Mouse (Mus musculus) intestine, embryonic 14.5 days (tissue): ENCODE data around the gene Spaca7. TPM values are rescaled to one million over a fixed set of nuclear protein-coding genes. Genes with fewer than 3 reads are reported as not detected.

Experiments used
- ATAC-seq: fragments of 200-750 bp; cut with Nextera tagmentation; replicated peaks from 2 replicates; pipeline ENCODE4 v1.8.0; 2017; ENCODE audit warnings: low read depth, moderate number of reproducible peaks, moderate TSS enrichment, moderate library complexity; ENCODE audit not compliant: low FRiP score, low TSS enrichment
- DNase-seq: peaks from one replicate; pipeline ENCODE4 v3.0.0-alpha.2; 2018; ENCODE audit warnings: low spot score
- H3K27ac ChIP-seq: fragments of 300-500 bp; sonication (generic); 2 replicates; pipeline ENCODE4 v1.5.1; 2014; ENCODE audit warnings: low read depth, mild to moderate bottlenecking, control low read depth
- H3K27me3 ChIP-seq: fragments of 300-500 bp; sonication (generic); replicated peaks from 2 replicates; pipeline ENCODE4 v1.6.1; 2014; ENCODE audit warnings: low read length, control low read depth; ENCODE audit not compliant: control insufficient read depth, insufficient read depth
- H3K36me3 ChIP-seq: fragments of 300-500 bp; sonication (generic); 2 replicates; pipeline ENCODE4 v1.6.1; 2014; ENCODE audit warnings: low read length, control low read depth; ENCODE audit not compliant: control insufficient read depth, insufficient read depth
- H3K4me1 ChIP-seq: fragments of 300-500 bp; sonication (generic); replicated peaks from 2 replicates; pipeline ENCODE4 v1.6.1; 2014; ENCODE audit warnings: low read length, control low read depth, mixed read lengths; ENCODE audit not compliant: control insufficient read depth, insufficient read depth
- H3K4me2 ChIP-seq: fragments of 300-500 bp; sonication (generic); 2 replicates; pipeline ENCODE4 v1.6.1; 2014; ENCODE audit warnings: low read length
- H3K4me3 ChIP-seq: fragments of 300-500 bp; sonication (generic); 2 replicates; pipeline ENCODE4 v1.5.1; 2014; ENCODE audit warnings: low read depth, low read length, control low read depth, mixed read lengths
- H3K9ac ChIP-seq: fragments of 300-500 bp; sonication (generic); 2 replicates; pipeline ENCODE4 v1.6.1; 2014; ENCODE audit warnings: mild to moderate bottlenecking, low read length
- H3K9me3 ChIP-seq: fragments of 300-500 bp; sonication (generic); 2 replicates; pipeline ENCODE4 v1.6.1; 2016; ENCODE audit warnings: low read length, control low read depth; ENCODE audit not compliant: control insufficient read depth
- WGBS: fragments of 180-500 bp; shearing (Covaris S2); extraction: QIAGEN DNeasy Blood & Tissue Kit; methylation state at CpG from one replicate; pipeline ENCODE4 v1.1.7; 2014; 5-methylcytosine and 5-hydroxymethylcytosine counted together
- polyA plus RNA-seq: library from polyadenylated mRNA; unstranded; fragments of >200 nt; fragmentation: Nextera tagmentation; extraction: Ambion mirVana; gene quantifications from 2 replicates; pipeline ENCODE4 v1.2.1, GENCODE M21; 2014

The Spaca7 gene
- polyA plus RNA-seq, 1 experiment from 2014 or later: not detected

GRCm38 (mm10) chr8:12621550-12622222 is 48.9 kb downstream of the Spaca7 start:
- DNase-seq: no peak
- H3K9me3 ChIP-seq: no peaks in the 10 kb centered on the region
- H3K27me3 ChIP-seq: no peaks in the 10 kb centered on the region
- H3K4me3 ChIP-seq: no peak overlapping the region
- H3K4me1 ChIP-seq: no peaks in the 10 kb centered on the region
- 93% methylated on average over 18 of the region's 18 CpGs for WGBS
- H3K36me3 ChIP-seq: peaks cover 66% of the 10 kb centered on the region
- H3K9ac ChIP-seq: no peak overlapping the region
- no peak overlapping the region for H3K27ac ChIP-seq
- H3K4me2 ChIP-seq: no peak overlapping the region
- no peak for ATAC-seq

GRCm38 (mm10) chr8:12625890-12626289 is 53.1 kb downstream of the Spaca7 start:
- ATAC-seq (no peak), DNase-seq (no peak)
- Histone ChIP-seq H3K36me3 (peaks cover 77% of the 10 kb centered on the region), H3K9me3 (no peaks in the 10 kb centered on the region), H3K9ac (no peak overlapping the region), H3K4me3 (no peak overlapping the region), H3K27me3 (no peaks in the 10 kb centered on the region), H3K4me2 (no peak overlapping the region), H3K4me1 (no peaks in the 10 kb centered on the region), H3K27ac (no peak overlapping the region)
- 83% methylated on average over 5 of the region's 5 CpGs for WGBS

GRCm38 (mm10) chr8:12629079-12629478 is 56.2 kb downstream of the Spaca7 start:
- H3K4me1 ChIP-seq: no peaks in the 10 kb centered on the region
- no peak overlapping the region for H3K4me3 ChIP-seq
- DNase-seq (peak; percentile 69), ATAC-seq (peak; percentile 64; the same call in 1 of the 2 replicates)
- H3K4me2 ChIP-seq: no peak overlapping the region
- H3K36me3 ChIP-seq: peaks cover 67% of the 10 kb centered on the region
- no peaks in the 10 kb centered on the region for H3K27me3 ChIP-seq
- H3K9me3 ChIP-seq: no peaks in the 10 kb centered on the region
- no peak overlapping the region for H3K27ac ChIP-seq
- no peak overlapping the region for H3K9ac ChIP-seq
- WGBS: 32% methylated on average over 3 of the region's 3 CpGs

GRCm38 (mm10) chr8:12635366-12635765 is 62.5 kb downstream of the Spaca7 start:
- Histone ChIP-seq H3K4me1 (no peaks in the 10 kb centered on the region), H3K4me3 (no peak overlapping the region), H3K9me3 (no peaks in the 10 kb centered on the region), H3K36me3 (peaks cover 81% of the 10 kb centered on the region), H3K27ac (no peak overlapping the region), H3K9ac (no peak overlapping the region), H3K27me3 (no peaks in the 10 kb centered on the region), H3K4me2 (no peak overlapping the region)
- WGBS: 84% methylated on average over 2 of the region's 2 CpGs
- DNase-seq: no peak
- no peak for ATAC-seq

- H3K27ac ChIP-seq: no peak overlapping the region
- WGBS: 88% methylated on average over 11 of the region's 11 CpGs
- no peak for DNase-seq
- H3K27me3 ChIP-seq: no peaks in the 10 kb centered on the region
- H3K4me2 ChIP-seq: no peak overlapping the region
- no peak overlapping the region for H3K9ac ChIP-seq
- no peak overlapping the region for H3K4me3 ChIP-seq
- ATAC-seq: no peak
- peaks cover 77% of the 10 kb centered on the region for H3K36me3 ChIP-seq
- no peaks in the 10 kb centered on the region for H3K9me3 ChIP-seq
- H3K4me1 ChIP-seq: no peaks in the 10 kb centered on the region
These were observed 65.6 kb downstream of the Spaca7 start for GRCm38 (mm10) chr8:12638446-12638845.

GRCm38 (mm10) chr8:12641527-12641926 is 68.7 kb downstream of the Spaca7 start:
- Histone ChIP-seq H3K4me1 (no peaks in the 10 kb centered on the region), H3K27me3 (no peaks in the 10 kb centered on the region), H3K4me3 (no peak overlapping the region), H3K36me3 (peaks cover 68% of the 10 kb centered on the region), H3K9ac (no peak overlapping the region), H3K4me2 (no peak overlapping the region), H3K9me3 (no peaks in the 10 kb centered on the region), H3K27ac (no peak overlapping the region)
- DNase-seq: no peak
- WGBS: 94% methylated on average over 6 of the region's 6 CpGs
- ATAC-seq: no peak

GRCm38 (mm10) chr8:12644341-12644740 is 71.5 kb downstream of the Spaca7 start:
- peaks cover 69% of the 10 kb centered on the region for H3K36me3 ChIP-seq

GRCm38 (mm10) chr8:12644894-12645293 is 72.1 kb downstream of the Spaca7 start:
- no peak for ATAC-seq
- H3K4me3 ChIP-seq: no peak overlapping the region
- H3K4me1 ChIP-seq: no peaks in the 10 kb centered on the region
- H3K27me3 ChIP-seq: no peaks in the 10 kb centered on the region
- no peak overlapping the region for H3K27ac ChIP-seq
- DNase-seq: no peak
- H3K9ac ChIP-seq: no peak overlapping the region
- no peak overlapping the region for H3K4me2 ChIP-seq
- peaks cover 69% of the 10 kb centered on the region for H3K36me3 ChIP-seq
- H3K9me3 ChIP-seq: no peaks in the 10 kb centered on the region
- 69% methylated on average over 7 of the region's 7 CpGs for WGBS

More at GRCm38 (mm10) chr8:12644341-12644740, 71.5 kb downstream of the Spaca7 start:
- Histone ChIP-seq H3K27me3 (no peaks in the 10 kb centered on the region), H3K27ac (no peak overlapping the region), H3K9me3 (no peaks in the 10 kb centered on the region), H3K4me1 (no peaks in the 10 kb centered on the region), H3K4me2 (no peak overlapping the region), H3K4me3 (no peak overlapping the region), H3K9ac (no peak overlapping the region)
- no peak for ATAC-seq
- 88% methylated on average over 8 of the region's 8 CpGs for WGBS
- no peak for DNase-seq

- no peak overlapping the region for H3K4me2 ChIP-seq
- no peak for DNase-seq
- H3K27ac ChIP-seq: no peak overlapping the region
- H3K27me3 ChIP-seq: no peaks in the 10 kb centered on the region
- 62% methylated on average over 4 of the region's 4 CpGs for WGBS
- peaks cover 67% of the 10 kb centered on the region for H3K36me3 ChIP-seq
- H3K4me1 ChIP-seq: no peaks in the 10 kb centered on the region
- H3K4me3 ChIP-seq: no peak overlapping the region
- no peak overlapping the region for H3K9ac ChIP-seq
- no peaks in the 10 kb centered on the region for H3K9me3 ChIP-seq
- no peak for ATAC-seq
These were observed 73.7 kb downstream of the Spaca7 start for GRCm38 (mm10) chr8:12646536-12646935.
